In genomic region chr7:55986526-55987214, GRCm38 (mm10) we compare ENCODE assay signal across 8 mouse cellular contexts. TPM values are rescaled to one million over a fixed set of nuclear protein-coding genes. Genes with fewer than 3 reads are reported as not detected.
DNase-seq lines count a peak whose midpoint lies in the region; ATAC-seq and TF ChIP-seq lines count a peak whose summit lies in the region.

No protein-coding gene starts in this region.

- H3K27ac ChIP-seq in lung, postnatal 0 days (ENCODE audit: low read length): no peak overlapping the region

- peak; percentile 37 for DNase-seq in G1E (ENCODE audit: low spot score)
- DNase-seq in cerebellum, adult 18-20 months: peak; percentile 81 to 83
- peak; percentile 70 for DNase-seq in forelimb bud, embryonic 11.5 days (ENCODE audit: low read depth, low spot score)
- DNase-seq in heart, postnatal 4 days: peak; percentile 86
- DNase-seq in layer of hippocampus, adult 8-10 months (ENCODE audit: low spot score in 2 of 2): peak; percentile 69 to 77
- DNase-seq in lung, postnatal 0 days (ENCODE audit: low spot score): peak; percentile 76
- peak; percentile 70 for DNase-seq in ovary, postnatal 36 days (ENCODE audit: low spot score)
- DNase-seq in thymus, postnatal 36 days: peak; percentile 56 to 71

- no peak for TF ChIP-seq EP300 in lung, postnatal 0 days (IDR thresholded peaks at IDR 0.05)

- H3K27me3 ChIP-seq in G1E (ENCODE audit: insufficient read depth, low read length): no peaks in the 10 kb centered on the region
- no peaks in the 10 kb centered on the region for H3K27me3 ChIP-seq in lung, postnatal 0 days (replicated peaks; ENCODE audit: insufficient read depth, low read length)

- H3K36me3 ChIP-seq in G1E (replicated peaks): peaks cover 70% of the 10 kb centered on the region
- H3K36me3 ChIP-seq in lung, postnatal 0 days (ENCODE audit: insufficient read depth, low read length): no peaks in the 10 kb centered on the region

- WGBS in lung, postnatal 0 days: 36% methylated on average over 13 of the region's 13 CpGs

- H3K4me2 ChIP-seq in lung, postnatal 0 days (replicated peaks; ENCODE audit: low read depth, low read length): peak overlapping the region; percentile 37

- 0 out of 2 replicates have a peak, but pooled peaks cover 2% of the 10 kb centered on the region for H3K9me3 ChIP-seq in G1E (replicated peaks)
- no peaks in the 10 kb centered on the region for H3K9me3 ChIP-seq in lung, postnatal 0 days (ENCODE audit: low read length)

- no peak overlapping the region for H3K9ac ChIP-seq in lung, postnatal 0 days (replicated peaks; ENCODE audit: low read depth)

- peaks cover 6% of the 10 kb centered on the region for H3K4me1 ChIP-seq in G1E (ENCODE audit: insufficient read depth, low read depth, low read length)
- H3K4me1 ChIP-seq in lung, postnatal 0 days (ENCODE audit: insufficient read depth, low read depth, low read length): no peaks in the 10 kb centered on the region

- ATAC-seq in G1E (ENCODE audit: extremely low read depth, insufficient number of reproducible peaks, low FRiP score, poor library complexity, severe bottlenecking): peak; percentile 68
- peak; percentile 62 for ATAC-seq in lung, postnatal 0 days

- no peak overlapping the region for H3K4me3 ChIP-seq in G1E (ENCODE audit: low read depth, low read length)
- no peak overlapping the region for H3K4me3 ChIP-seq in lung, postnatal 0 days (ENCODE audit: low read depth, low read length)

- TF ChIP-seq CTCF in G1E (IDR thresholded peaks at IDR 0.05; ENCODE audit: low read depth, low read length): peak; percentile 36
- peak; percentile 77 for TF ChIP-seq CTCF in lung, postnatal 0 days (IDR thresholded peaks at IDR 0.05)

RNA-seq across cellular contexts. Expression of gene Nipa2, which starts 24.4 kb away (rescaled TPM):
- 57.3 and 59.1 TPM in 2 replicates for total RNA-seq in G1E (2014; fragmentation: Nextera tagmentation)
- 45.7 and 46.8 TPM in 2 replicates for total RNA-seq in G1E (2017)
- 8.4 and 8.9 TPM in 2 replicates for polyA plus RNA-seq in G1E (2012)
- 10 to 100 TPM; 52.7 to 54.0 TPM for total RNA-seq in heart, postnatal 4 days (2021)
- 10 to 100 TPM; 46.9 to 59.8 (median 54.4) TPM for total RNA-seq in layer of hippocampus, adult 8-10 months (2022)
- polyA plus RNA-seq in lung, postnatal 0 days (2015; fragmentation: Nextera tagmentation; extraction: Ambion mirVana): 36.0 and 40.2 TPM in 2 replicates

RNA-seq across cellular contexts. Expression of gene Nipa1, which starts 33.1 kb away (rescaled TPM):
- total RNA-seq in G1E (2014; fragmentation: Nextera tagmentation) (6.4 and 10.2 TPM in 2 replicates), G1E (2017) (7.5 and 8.0 TPM in 2 replicates)
- polyA plus RNA-seq in G1E (2012): 2.0 and 2.2 TPM in 2 replicates
- total RNA-seq in heart, postnatal 4 days (2021): 1 to 10 TPM; 3.7 to 3.8 TPM
- 10 to 100 TPM; 56.1 to 63.1 (median 61.7) TPM for total RNA-seq in layer of hippocampus, adult 8-10 months (2022)
- polyA plus RNA-seq in lung, postnatal 0 days (2015; fragmentation: Nextera tagmentation; extraction: Ambion mirVana): 9.6 and 10.0 TPM in 2 replicates

Comparison
In these comparisons a context has a peak if more than half of its experiments do, and no peak if none do; other contexts are left out.
1. RNA of gene Nipa1, which starts 33.1 kb away (total RNA-seq): 56.1 to 63.1 TPM in layer of hippocampus, adult 8-10 months; 6.4 to 10.2 TPM in G1E and 3.7 to 3.8 TPM in heart, postnatal 4 days; every median in the first group is over 4 times any median in the second.
2. Peak in every context shown above with its lines, with median percentiles within 50 percentile points of each other: DNase-seq.